Mouse (Mus musculus): Measurements from ENCODE around the gene Trub1.

The Trub1 gene

DNA sequence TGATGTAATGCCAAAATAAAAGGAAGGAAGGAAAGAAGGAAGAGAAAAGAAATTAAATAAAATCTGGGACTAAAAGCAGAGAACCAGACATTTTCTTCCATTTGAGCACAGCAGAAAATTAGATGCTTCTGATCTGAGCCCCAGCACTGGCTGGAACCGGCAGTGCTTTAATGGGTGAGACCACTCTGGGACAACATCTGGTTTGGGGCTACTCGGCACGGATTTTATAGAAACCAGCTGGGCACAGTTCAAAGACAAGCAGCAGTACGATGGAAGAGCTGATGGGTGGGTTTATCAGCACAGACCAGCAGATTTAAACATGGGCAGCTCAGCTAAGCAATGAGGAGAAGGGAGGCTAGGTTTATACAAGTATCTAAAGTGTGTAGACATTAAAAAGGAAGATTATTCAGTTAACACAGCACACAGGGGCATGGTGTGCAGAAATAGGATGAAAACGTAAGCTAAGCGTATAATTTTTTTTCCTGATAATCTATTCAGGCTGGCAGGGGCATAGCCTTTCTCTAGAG, 46.2 kb downstream of the Trub1 start:
- no peak for DNase-seq

DNA sequence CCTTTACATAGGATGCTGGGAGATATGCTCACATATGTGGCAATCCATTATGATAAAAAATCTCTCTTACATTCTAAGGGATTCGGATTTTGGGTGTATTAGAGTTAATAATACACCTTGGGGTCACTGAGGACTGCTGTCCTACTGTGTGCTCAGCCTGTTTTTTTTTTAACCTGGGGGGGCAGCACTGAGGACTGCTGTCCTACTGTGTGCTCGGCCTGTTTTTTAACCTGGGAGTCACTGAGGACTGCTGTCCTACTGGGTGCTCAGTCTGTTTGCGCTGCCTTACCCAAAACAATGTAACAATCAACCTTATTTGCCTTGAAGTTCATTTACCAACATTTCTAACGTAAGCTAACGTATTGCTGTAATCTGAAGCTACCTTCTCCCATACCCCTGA, 47.5 kb downstream of the Trub1 start:
- DNase-seq = no peak

DNA sequence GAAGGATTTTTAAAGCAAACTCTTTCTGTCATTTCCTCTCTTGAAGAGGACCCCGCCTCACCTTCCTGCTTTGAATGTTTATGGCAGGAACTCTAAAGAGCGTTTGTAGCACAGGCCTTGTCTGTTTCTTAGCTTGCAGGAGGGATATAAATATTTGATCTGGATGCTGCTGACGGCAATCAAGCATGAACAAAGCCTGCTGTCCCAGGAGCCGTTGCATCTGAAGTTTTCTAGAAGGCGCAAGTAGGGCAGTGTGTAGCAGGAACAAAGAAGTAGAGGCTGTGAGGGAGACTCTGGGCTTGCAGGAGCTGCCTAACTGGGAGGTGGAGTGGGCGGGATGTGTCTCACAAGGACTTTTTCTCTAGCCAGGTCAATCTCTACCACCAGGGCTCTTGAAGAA, 50.4 kb downstream of the Trub1 start:
- no peak for DNase-seq

DNA sequence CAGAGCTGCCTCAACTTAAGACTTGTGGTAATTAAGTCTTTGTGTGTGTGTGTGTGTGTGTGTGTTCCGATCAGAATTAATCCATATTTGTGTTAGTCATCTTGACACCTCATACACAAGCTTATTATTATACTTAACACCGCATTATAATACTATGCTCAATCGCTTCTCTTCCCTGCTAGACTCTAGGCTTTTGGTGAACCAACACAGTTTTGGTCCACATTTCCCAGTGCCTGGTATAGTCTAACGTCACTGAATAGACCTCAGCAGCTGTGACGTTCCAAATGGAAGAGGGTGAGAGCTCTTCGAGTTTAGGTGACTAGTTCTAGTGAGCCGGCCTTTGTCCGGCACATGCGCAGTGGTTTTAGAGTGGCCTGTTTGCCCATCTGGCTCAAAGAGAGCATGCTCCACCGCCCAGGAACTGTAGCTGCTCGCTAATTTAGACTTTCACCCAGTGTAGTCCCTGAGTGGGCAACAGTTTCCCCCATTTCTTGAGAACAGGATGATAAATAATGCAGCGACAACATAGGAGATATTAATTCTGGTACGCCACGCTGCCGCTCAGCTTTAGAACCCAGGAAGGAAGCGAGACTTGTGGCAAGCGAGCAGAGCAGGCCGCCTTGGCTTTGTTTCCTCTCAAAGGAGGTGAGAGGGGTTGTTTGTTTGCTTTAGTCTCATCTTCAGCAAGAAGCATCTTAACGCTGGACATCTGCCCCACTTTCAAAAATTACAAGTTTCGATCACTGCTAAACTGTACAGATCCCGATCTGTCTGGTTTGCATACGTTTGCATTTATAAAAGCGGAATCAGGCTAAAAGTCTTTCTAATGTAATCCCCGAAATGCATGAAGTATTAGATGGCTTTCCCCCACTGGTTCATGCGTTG, 52.6 kb downstream of the Trub1 start:
- DNase-seq = no peak

DNA sequence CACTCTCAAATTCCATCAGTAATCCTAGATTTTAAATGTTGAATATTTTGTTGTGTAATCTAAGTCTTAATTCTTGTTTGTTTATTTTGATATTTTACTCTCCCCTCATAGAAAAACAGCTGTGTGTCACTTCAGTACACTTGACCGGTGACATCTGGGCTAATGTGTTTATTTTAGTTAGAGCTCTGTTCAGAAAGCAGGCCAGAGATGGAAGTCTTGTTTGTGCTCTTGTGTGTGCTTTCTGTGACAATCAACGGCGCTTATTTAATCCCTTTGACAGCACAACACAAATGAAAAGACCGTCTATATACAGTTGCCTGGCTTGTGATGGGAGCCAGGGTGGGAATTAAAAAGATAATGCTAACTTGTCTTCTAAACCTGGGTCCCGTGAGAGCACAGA, 53.9 kb downstream of the Trub1 start:
- DNase-seq = peak; percentile 41

DNA sequence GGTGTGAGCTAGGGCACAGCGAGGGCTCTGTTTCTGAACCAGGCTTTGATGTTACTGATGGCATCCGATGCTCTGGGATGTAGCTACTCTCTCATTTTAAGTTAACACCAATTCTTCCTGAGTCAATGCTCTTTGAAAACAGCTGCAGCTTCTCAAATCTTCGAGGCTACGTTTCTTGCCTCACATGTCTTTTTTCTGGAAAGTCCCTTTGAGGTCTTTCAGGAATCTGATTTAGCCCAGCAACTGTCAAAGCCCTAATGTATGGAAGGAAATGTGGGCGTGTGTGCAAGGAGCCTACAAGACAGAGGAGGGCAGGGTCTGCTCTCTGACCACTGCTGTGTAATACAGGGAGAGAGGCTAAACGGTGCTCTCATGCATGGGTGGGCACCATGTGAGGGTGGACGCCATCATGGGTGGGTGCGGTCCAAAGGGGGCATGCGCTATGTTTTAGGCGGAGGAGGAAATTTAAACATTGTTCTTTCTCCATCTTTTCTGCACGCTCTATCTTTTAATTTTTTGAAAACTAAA, 55.6 kb downstream of the Trub1 start:
- DNase-seq = no peak

DNA sequence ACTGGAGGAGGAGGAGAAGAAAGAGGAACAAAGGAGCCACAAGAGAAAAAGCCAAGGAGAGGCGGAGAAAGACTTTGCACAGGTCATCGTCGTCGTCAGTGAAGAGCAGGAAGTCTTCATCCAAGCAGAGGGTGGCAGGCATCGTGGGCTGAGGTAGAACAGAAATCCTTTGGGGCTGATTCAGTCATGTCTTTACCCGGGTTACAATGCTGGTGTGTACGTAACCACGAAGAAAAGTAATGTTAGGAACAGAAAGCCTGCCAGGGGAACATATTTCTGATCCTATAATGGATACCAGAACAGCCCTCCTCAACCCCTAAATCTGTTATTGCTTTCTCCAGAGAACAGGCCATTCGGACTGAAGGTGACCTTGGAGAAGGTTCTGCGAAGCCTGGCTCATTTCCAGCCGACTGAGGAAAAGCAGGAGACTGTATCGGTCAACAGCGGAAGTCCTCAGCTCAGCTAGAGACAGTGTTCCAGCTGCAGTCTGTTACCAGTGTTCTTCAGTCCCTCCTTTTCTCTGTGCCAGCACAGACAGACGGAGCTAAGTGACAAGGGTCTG, 57.1 kb downstream of the Trub1 start:
- peak; percentile 47 for DNase-seq

DNA sequence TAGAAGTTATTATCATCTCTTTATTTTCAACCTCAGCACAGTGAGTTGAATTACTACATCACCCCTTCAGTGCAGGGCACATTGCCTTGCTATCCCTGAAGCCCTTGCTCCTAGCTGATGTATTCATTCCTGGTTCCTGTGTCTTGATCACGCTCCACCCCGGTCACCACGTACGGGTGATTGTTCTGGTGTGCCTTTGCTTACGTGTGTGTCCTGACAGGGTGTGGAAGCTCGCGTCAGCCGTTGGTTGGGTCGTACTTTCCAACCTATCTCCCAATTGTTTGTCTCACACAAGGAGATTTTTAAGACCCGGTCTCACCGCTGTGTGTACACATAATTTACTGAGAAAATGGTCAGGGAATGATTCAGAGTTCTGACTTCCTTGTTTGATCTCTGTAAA, 58.1 kb downstream of the Trub1 start:
- no peak for DNase-seq

DNA sequence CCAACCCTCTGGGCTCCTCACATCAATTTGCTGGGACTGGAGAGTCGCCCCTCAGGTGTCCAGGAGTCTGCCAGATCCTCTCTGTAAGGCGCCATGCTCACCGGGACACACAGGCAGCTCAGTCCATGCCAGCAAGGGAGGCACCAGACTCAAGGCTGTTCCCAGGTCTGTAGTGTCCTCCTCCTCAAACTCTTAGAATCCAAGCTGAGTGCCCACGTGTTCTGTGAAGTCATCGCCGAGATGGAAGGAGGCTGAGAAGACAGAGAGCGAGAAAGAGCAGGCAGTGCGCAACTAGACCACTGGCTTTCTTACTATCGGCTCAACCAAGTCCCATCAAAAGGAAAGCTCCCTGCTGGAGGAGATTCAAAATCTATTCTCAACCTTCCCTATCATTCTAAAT, 60.4 kb downstream of the Trub1 start:
- no peak for DNase-seq

DNA sequence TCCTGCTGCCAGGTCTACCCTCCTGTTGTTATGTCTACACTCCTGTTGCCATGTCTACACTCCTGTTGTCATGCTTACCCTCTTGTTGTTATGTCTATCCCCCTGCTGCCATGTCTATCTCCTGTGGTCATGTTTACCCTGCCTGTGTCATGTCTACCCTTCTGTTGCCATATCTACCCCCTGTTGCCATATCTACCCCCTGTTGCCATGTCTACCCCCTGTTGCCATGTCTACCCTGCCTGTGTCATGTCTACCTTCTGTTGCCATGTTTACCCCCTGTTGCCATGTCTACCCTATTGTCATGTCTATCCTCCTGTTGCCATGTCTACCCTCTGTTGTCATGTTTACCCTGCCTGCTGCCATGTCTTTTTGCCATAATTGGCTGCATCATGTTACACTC, 69.0 kb downstream of the Trub1 start:
- no peak for DNase-seq

DNA sequence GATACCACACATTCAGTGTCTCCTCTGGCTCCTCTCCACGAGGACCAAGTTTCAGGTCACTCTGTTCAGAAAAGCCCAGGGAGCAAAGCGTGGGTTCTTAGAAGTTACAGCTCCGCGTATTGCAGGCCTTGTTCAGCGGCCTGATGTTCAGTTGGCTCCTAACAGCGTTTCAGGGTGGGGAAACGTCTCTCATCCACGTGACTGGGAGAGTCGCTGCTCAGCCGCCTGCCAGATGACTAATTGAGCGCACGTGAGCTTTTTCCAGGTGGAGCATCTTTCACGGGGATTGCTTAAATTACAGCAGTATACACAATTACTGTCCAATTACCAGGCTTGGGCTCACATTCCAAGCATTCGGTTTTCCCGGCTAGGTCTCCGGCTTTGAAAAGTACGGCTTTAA, 70.7 kb downstream of the Trub1 start:
- no peak for DNase-seq

DNA sequence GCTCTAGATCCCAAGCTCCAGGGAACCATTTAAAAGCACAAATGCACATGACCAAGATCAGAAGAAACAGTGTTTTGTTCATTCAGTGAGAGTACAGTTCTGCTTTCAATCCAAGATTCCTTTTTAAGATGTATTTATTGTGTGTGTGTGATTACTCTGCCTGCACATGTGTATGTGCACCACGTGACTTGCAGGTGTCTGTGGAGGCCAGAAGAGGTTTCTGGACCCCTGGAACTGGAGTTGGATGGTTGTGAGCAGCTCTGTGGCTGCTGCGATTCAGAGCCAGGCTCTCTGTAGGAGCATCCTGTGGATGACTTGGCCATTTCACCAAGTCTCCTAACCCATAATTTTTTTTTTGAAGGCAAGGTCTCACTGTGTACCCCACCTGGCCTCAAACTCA, 73.0 kb downstream of the Trub1 start:
- no peak for DNase-seq

DNA sequence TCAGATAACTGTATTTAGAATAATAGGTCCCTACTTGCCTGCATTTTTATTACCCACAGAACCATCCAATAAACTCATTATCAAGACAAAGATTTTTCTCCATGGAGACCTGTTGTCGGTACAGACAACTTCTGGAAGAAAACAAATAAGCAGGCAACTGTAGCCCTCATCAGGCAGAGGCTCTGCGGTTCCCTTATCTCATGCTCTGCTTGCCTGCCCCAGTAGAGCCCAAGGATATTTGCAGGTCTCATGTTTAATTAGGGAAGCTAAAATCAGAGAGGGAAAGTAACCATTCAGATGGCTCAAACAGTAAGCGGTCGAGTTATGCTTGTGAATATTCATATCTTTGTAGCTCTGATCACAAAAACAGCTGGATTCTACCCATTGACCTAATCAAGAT, 77.5 kb downstream of the Trub1 start:
- no peak for DNase-seq

DNA sequence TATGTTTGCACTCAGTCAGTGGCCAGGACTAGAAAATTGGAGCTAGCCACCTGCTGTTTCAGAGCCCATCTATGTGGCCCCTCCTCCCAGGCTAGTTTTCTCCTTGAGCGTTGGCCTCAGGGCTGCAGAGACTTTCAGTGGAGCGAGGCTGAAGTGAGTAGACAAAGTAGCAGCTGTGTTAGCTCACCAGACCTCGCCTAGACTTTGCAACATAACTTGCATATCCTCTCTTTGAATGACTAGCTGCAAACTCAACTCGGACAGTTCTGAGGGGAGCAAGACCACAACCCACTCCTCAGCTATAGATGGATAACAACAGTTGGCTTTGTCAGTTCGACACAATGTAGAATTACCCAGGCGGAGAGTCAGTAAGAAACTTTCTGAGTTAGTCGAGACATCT, 81.5 kb downstream of the Trub1 start:
- no peak for DNase-seq

DNA sequence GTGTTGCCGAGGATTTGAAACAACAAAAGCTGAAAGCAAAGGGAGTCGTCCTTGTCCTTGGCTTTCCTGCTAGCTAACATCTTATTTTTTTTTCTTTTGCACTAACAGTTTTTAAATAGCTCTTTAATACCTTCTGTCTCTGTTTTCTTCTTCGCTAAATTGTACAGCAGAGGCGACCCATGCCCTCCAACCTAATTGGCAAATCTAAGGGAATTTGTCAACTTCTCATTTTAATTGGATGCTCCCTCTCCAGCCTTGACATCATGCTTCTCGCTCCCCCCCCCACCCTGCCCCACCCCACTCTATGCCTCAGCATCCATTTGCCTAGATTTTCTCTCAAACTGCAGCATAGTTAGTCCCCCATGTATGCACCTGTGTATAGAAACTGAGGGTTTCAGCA, 83.8 kb downstream of the Trub1 start:
- no peak for DNase-seq

DNA sequence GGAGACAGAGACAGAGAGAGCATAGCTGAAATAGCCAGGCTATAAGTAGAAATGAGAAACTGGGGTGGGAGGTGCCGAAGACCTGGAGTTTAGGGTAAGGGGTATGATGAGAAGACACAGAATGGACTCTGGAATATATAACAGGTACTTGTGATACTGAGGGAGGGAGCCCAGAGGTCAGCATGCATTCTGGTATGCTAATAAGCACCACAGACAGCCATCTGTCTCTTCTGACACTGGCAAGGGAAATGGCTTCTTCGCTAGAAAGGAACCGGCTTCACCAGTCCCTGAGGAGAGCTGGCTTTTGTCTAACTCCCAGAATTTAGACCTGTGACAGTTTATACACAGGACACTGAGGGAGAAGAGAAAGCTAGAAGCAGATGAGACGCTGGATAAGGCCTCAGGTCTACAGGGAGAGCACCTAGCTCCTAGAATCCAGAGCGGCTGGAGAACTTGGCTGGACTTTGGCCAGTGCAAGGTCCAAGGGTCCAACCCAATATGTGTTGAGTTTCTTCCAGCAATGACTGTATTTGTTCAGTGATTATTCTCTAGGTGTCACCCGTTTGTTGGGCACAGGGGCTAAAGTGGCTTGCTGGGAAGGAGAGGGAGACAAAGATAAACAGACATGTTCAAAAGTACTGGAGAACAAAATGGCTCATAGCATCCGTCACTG, 84.9 kb downstream of the Trub1 start:
- DNase-seq = no peak

DNA sequence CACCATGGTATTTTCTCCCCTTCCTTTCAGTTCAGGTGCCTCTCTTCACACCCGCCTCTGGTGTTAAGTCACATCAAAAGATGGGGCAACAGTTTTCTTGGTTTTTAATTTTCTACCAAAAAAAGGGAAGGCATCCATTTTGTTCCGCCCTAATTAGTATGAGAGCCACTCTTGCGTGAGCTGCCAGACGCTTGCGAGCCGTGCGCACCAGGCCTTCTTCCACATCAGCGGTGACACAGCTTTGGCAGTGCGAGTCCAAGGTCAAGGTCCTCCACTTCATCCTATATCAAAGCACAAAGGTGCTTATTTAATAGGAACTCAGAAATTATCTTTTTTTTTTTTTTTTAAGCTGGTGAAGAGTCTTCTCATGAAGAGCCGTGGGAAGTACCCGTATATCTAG, 87.4 kb downstream of the Trub1 start:
- no peak for DNase-seq

All from lung, postnatal 36 days (tissue).